Comparison of ENCODE assay signal across 10 mouse cellular contexts in the genomic region with DNA sequence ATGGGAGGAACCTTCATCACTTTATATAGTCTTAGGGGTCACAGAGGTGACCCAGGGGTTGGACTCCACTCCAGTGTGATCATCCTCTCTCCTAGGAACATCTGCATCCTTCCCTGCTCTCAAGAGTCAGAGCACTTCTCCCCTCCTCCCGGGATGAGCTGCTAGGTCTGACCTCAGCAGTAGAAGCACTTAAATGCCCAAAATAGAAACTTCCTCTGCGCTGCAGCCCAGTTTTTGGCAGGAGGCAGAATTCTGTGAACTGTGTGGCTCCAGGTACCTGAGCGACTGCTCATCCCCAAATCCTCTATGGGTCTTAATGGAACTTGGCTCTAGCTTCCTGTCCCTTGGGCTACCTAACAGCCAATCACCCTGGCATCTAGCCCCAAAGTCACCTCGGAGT.
A peak's percentile ranks its signal among the peaks of the same experiment; 100 is the strongest.
DNase-seq lines count a peak whose midpoint lies in the region; ATAC-seq and TF ChIP-seq lines count a peak whose summit lies in the region.
"Had no signal": no experiment of that assay in that cellular context is flagged by ENCODE, and none has a peak within 500 bp of the region (broad histone marks: within the 10 kb centered on the region; RNA-seq: fewer than 3 reads in every experiment).

No protein-coding gene starts in this region.

- H3K9ac ChIP-seq in heart, adult 2 months (ENCODE audit: low read depth, low read length), result no peak overlapping the region
- H3K9ac ChIP-seq in heart, embryonic 13.5 days, result no peak overlapping the region
- no peak overlapping the region for H3K9ac ChIP-seq in midbrain, embryonic 13.5 days (replicated peaks)

- H3K27me3 ChIP-seq in heart, adult 2 months (ENCODE audit: control insufficient read depth, insufficient read depth, low read length), result no peaks in the 10 kb centered on the region
- H3K27me3 ChIP-seq in heart, embryonic 13.5 days (replicated peaks), result no peaks in the 10 kb centered on the region
- H3K27me3 ChIP-seq in midbrain, embryonic 13.5 days, result no peaks in the 10 kb centered on the region

- DNase-seq in heart, adult 2 months, result peak in 1 of 2 experiments; percentile 45
- no peak for DNase-seq in heart, postnatal 36 days
- DNase-seq in heart, postnatal 10 days, result peak; percentile 55 to 65
- no peak for DNase-seq in urinary bladder, postnatal 4 days (ENCODE audit: low spot score in 2 of 2)
- DNase-seq: lung, postnatal 36 days had no signal

- peaks cover 25% of the 10 kb centered on the region for H3K4me1 ChIP-seq in heart, adult 2 months (ENCODE audit: control insufficient read depth, insufficient read depth, low read length)
- H3K4me1 ChIP-seq in heart, embryonic 13.5 days, result peaks cover 80% of the 10 kb centered on the region
- H3K4me1 ChIP-seq in midbrain, embryonic 13.5 days (replicated peaks), result peaks cover 70% of the 10 kb centered on the region

- H3K36me3 ChIP-seq in heart, adult 2 months (ENCODE audit: control insufficient read depth, insufficient read depth, low read length), result peaks cover 4% of the 10 kb centered on the region
- H3K36me3 ChIP-seq in heart, embryonic 13.5 days, result peaks cover 3% of the 10 kb centered on the region
- no peaks in the 10 kb centered on the region for H3K36me3 ChIP-seq in midbrain, embryonic 13.5 days

- TF ChIP-seq EP300 in heart, adult 2 months (IDR thresholded peaks at IDR 0.05; ENCODE audit: insufficient read depth, low read depth, low read length), result no peak

- intact Hi-C loops in heart, adult 2 months (cut with DNase I), result loop anchor here (2.0 kb wide), 1 partner anchor 35 kb away; no protein-coding TSS in a partner anchor
- intact Hi-C loops in heart, postnatal 36 days (cut with DNase I), result loop anchor here (2.0 kb wide), 1 partner anchor 33 kb away; no protein-coding TSS in a partner anchor
- intact Hi-C loops in heart, postnatal 10 days (cut with DNase I), result loop anchor here (2.0 kb wide), 1 partner anchor 35 kb away; no protein-coding TSS in a partner anchor

- WGBS in heart, adult 2 months, result 2% methylated on average over 4 of the region's 4 CpGs
- 37% methylated on average over 4 of the region's 4 CpGs for WGBS in heart, embryonic 13.5 days
- 88% methylated on average over 4 of the region's 4 CpGs for WGBS in midbrain, embryonic 13.5 days

- peak overlapping the region; percentile 55 for H3K27ac ChIP-seq in heart, adult 2 months
- H3K27ac ChIP-seq in heart, embryonic 13.5 days (replicated peaks), result peak overlapping the region; percentile 66
- peak overlapping the region; percentile 82 for H3K27ac ChIP-seq in midbrain, embryonic 13.5 days

- no peaks in the 10 kb centered on the region for H3K9me3 ChIP-seq in heart, embryonic 13.5 days
- H3K9me3 ChIP-seq in midbrain, embryonic 13.5 days, result no peaks in the 10 kb centered on the region

- no peak for ATAC-seq in heart, embryonic 13.5 days (ENCODE audit: extremely low read depth, insufficient number of reproducible peaks, low FRiP score, low TSS enrichment)
- no peak for ATAC-seq in midbrain, embryonic 13.5 days
- no peak for ATAC-seq in megakaryocyte progenitor cell, adult 5-6 weeks (replicated peaks; ENCODE audit: poor library complexity)

- peak overlapping the region; percentile 18; the same call in 1 of the 2 replicates for H3K4me2 ChIP-seq in heart, embryonic 13.5 days
- no peak overlapping the region for H3K4me2 ChIP-seq in midbrain, embryonic 13.5 days (replicated peaks)
- H3K4me2 ChIP-seq: liver, embryonic 11.5 days had no signal

- TF ChIP-seq POLR2A in heart, adult 2 months (IDR thresholded peaks at IDR 0.05; ENCODE audit: insufficient read depth, low read depth, low read length), result no peak

- H3K4me3 ChIP-seq in heart, adult 2 months, result no peak overlapping the region
- no peak overlapping the region for H3K4me3 ChIP-seq in heart, embryonic 13.5 days
- no peak overlapping the region for H3K4me3 ChIP-seq in midbrain, embryonic 13.5 days (replicated peaks)
- H3K4me3 ChIP-seq: erythroblast, embryonic 14.5 days had no signal

- H3K79me2 ChIP-seq in heart, adult 2 months (replicated peaks; ENCODE audit: control insufficient read depth, insufficient read depth, low read length), result no peaks in the 10 kb centered on the region; the same call in 1 of the 2 replicates

- no peak for TF ChIP-seq CTCF in heart, adult 2 months (IDR thresholded peaks at IDR 0.05)

Comparison
In these comparisons a context has a peak if more than half of its experiments do, and no peak if none do; other contexts are left out.
1. DNase-seq: peak in heart, postnatal 10 days (2 of 2); none in heart, postnatal 36 days (0 of 2) and urinary bladder, postnatal 4 days (0 of 2).
2. Peak in every context shown above with its lines, with median percentiles within 50 percentile points of each other: H3K27ac ChIP-seq.